Mouse (Mus musculus) kidney, postnatal 0 days (tissue): Measurements from ENCODE around the gene AC170998.1. TPM values are rescaled to one million over a fixed set of nuclear protein-coding genes. Genes with fewer than 3 reads are reported as not detected.

ENCODE experiments used
- ATAC-seq: fragments of 200-750 bp; cut with Nextera tagmentation; replicated peaks from 2 replicates; pipeline ENCODE4 v1.8.0; 2017; ENCODE audit warnings: low read depth, moderate number of reproducible peaks, moderate TSS enrichment, moderate library complexity; ENCODE audit not compliant: low FRiP score
- DNase-seq: peaks from one replicate; pipeline ENCODE4 v3.0.0-alpha.2; 2016; ENCODE audit warnings: low spot score
- H3K27ac ChIP-seq: fragments of 300-500 bp; sonication (generic); 2 replicates; pipeline ENCODE4 v1.5.1; 2014; ENCODE audit warnings: mild to moderate bottlenecking
- H3K27me3 ChIP-seq: fragments of 300-500 bp; sonication (generic); 2 replicates; pipeline ENCODE4 v1.6.1; 2014; ENCODE audit warnings: low read length, mixed read lengths; ENCODE audit not compliant: insufficient read depth
- H3K36me3 ChIP-seq: fragments of 300-500 bp; sonication (generic); 2 replicates; pipeline ENCODE4 v1.6.1; 2014; ENCODE audit warnings: low read length, mixed read lengths; ENCODE audit not compliant: insufficient read depth
- H3K4me1 ChIP-seq: fragments of 300-500 bp; sonication (generic); replicated peaks from 2 replicates; pipeline ENCODE4 v1.6.1; 2014; ENCODE audit warnings: antibody characterized with exemption, low read length, mixed read lengths; ENCODE audit not compliant: insufficient read depth
- H3K4me2 ChIP-seq: fragments of 300-500 bp; sonication (generic); 2 replicates; pipeline ENCODE4 v1.6.1; 2014; ENCODE audit warnings: mild to moderate bottlenecking, low read length, moderate library complexity, mixed read lengths
- H3K4me3 ChIP-seq: fragments of 300-500 bp; sonication (generic); replicated peaks from 2 replicates; pipeline ENCODE4 v1.5.1; 2014; ENCODE audit warnings: low read depth, low read length
- H3K9ac ChIP-seq: fragments of 300-500 bp; sonication (generic); 2 replicates; pipeline ENCODE4 v1.6.1; 2014; ENCODE audit warnings: low read depth, low read length
- H3K9me3 ChIP-seq: fragments of 300-500 bp; sonication (generic); replicated peaks from 2 replicates; pipeline ENCODE4 v1.6.1; 2016; ENCODE audit warnings: low read length, inconsistent platforms, mixed read lengths
- CTCF ChIP-seq: IDR thresholded peaks from 2 replicates; pipeline ENCODE4 v1.5.1; 2016; ENCODE audit warnings: antibody characterized with exemption, low read depth, mild to moderate bottlenecking, moderate library complexity
- WGBS: fragments of 180-500 bp; shearing (Covaris S2); extraction: QIAGEN DNeasy Blood & Tissue Kit; methylation state at CpG from one replicate; pipeline ENCODE4 v1.1.7; 2014; 5-methylcytosine and 5-hydroxymethylcytosine counted together
- polyA plus RNA-seq: library from polyadenylated mRNA; unstranded; fragments of >200 nt; fragmentation: Nextera tagmentation; extraction: Ambion mirVana; gene quantifications from 2 replicates; pipeline ENCODE4 v1.2.1, GENCODE M21; 2015

Gene AC170998.1
- polyA plus RNA-seq, 1 experiment from 2014 or later = 0.66 TPM

GRCm38 (mm10) chr17:28757470-28757869, 31.6 kb downstream of the AC170998.1 start:
- no peak overlapping the region for H3K9ac ChIP-seq
- TF ChIP-seq CTCF = no peak
- no peaks in the 10 kb centered on the region for H3K9me3 ChIP-seq
- DNase-seq = no peak
- no peak overlapping the region for H3K4me2 ChIP-seq
- H3K4me1 ChIP-seq = no peaks in the 10 kb centered on the region
- no peak overlapping the region for H3K27ac ChIP-seq
- ATAC-seq = no peak
- H3K4me3 ChIP-seq = no peak overlapping the region
- no peaks in the 10 kb centered on the region for H3K27me3 ChIP-seq
- H3K36me3 ChIP-seq = no peaks in the 10 kb centered on the region
- WGBS = 54% methylated on average over 2 of the region's 2 CpGs

GRCm38 (mm10) chr17:28760736-28761312, 34.9 kb downstream of the AC170998.1 start:
- Histone ChIP-seq H3K27me3 (no peaks in the 10 kb centered on the region), H3K9me3 (no peaks in the 10 kb centered on the region), H3K4me3 (no peak overlapping the region), H3K4me1 (no peaks in the 10 kb centered on the region), H3K4me2 (no peak overlapping the region), H3K9ac (no peak overlapping the region), H3K27ac (no peak overlapping the region), H3K36me3 (no peaks in the 10 kb centered on the region)
- WGBS = 51% methylated on average over 8 of the region's 8 CpGs
- ATAC-seq (no peak), DNase-seq (no peak)
- TF ChIP-seq CTCF = no peak

- ATAC-seq (no peak), DNase-seq (peak; percentile 89)
- no peaks in the 10 kb centered on the region for H3K36me3 ChIP-seq
- peak; percentile 99 for TF ChIP-seq CTCF
- 12% methylated on average over 3 of the region's 3 CpGs for WGBS
- no peak overlapping the region for H3K9ac ChIP-seq
- no peak overlapping the region for H3K4me3 ChIP-seq
- no peaks in the 10 kb centered on the region for H3K27me3 ChIP-seq
- H3K27ac ChIP-seq = no peak overlapping the region
- no peaks in the 10 kb centered on the region for H3K9me3 ChIP-seq
- no peaks in the 10 kb centered on the region for H3K4me1 ChIP-seq
- H3K4me2 ChIP-seq = no peak overlapping the region
These were observed 36.0 kb downstream of the AC170998.1 start for GRCm38 (mm10) chr17:28761871-28762270.

GRCm38 (mm10) chr17:28766203-28766602, 40.3 kb downstream of the AC170998.1 start:
- WGBS = 49% methylated on average over 3 of the region's 3 CpGs
- 0 out of 2 replicates have a peak, but pooled peaks cover 12% of the 10 kb centered on the region for H3K4me1 ChIP-seq
- H3K36me3 ChIP-seq = no peaks in the 10 kb centered on the region
- ATAC-seq (no peak), DNase-seq (no peak)
- H3K4me3 ChIP-seq = no peak overlapping the region
- H3K27me3 ChIP-seq = no peaks in the 10 kb centered on the region
- TF ChIP-seq CTCF = no peak
- no peak overlapping the region for H3K9ac ChIP-seq
- no peak overlapping the region for H3K4me2 ChIP-seq
- H3K9me3 ChIP-seq = no peaks in the 10 kb centered on the region
- no peak overlapping the region for H3K27ac ChIP-seq

GRCm38 (mm10) chr17:28766781-28767515, 41.1 kb downstream of the AC170998.1 start:
- no peaks in the 10 kb centered on the region for H3K27me3 ChIP-seq
- H3K9me3 ChIP-seq = no peaks in the 10 kb centered on the region
- no peak overlapping the region for H3K4me3 ChIP-seq
- H3K27ac ChIP-seq = no peak overlapping the region
- no peaks in the 10 kb centered on the region for H3K36me3 ChIP-seq
- DNase-seq (no peak), ATAC-seq (no peak)
- TF ChIP-seq CTCF = no peak
- no peak overlapping the region for H3K9ac ChIP-seq
- no peak overlapping the region for H3K4me2 ChIP-seq
- 0 out of 2 replicates have a peak, but pooled peaks cover 12% of the 10 kb centered on the region for H3K4me1 ChIP-seq
- 70% methylated on average over 11 of the region's 11 CpGs for WGBS

GRCm38 (mm10) chr17:28769121-28769874, 43.4 kb downstream of the AC170998.1 start, which contains the start of gene Mapk13:
Mapk13 (plus strand) TSS chr17:28769297.
- Histone ChIP-seq H3K4me1 (0 out of 2 replicates have a peak, but pooled peaks cover 12% of the 10 kb centered on the region), H3K36me3 (no peaks in the 10 kb centered on the region), H3K4me2 (peak within 1 kb of the TSS; percentile 86), H3K9ac (peak within 1 kb of the TSS; percentile 64), H3K4me3 (peak within 1 kb of the TSS; percentile 54), H3K27me3 (no peaks in the 10 kb centered on the region), H3K9me3 (no peaks in the 10 kb centered on the region), H3K27ac (peak within 1 kb of the TSS; percentile 42)
- peak; percentile 52 for DNase-seq
- TF ChIP-seq CTCF = no peak
- under 1% methylated on average over 36 of the region's 58 CpGs for WGBS
- peak; percentile 51; the same call in 1 of the 2 replicates for ATAC-seq
